Mouse (Mus musculus): ENCODE measurements around the gene Grm2.
A peak's percentile ranks its signal among the peaks of the same experiment; 100 is the strongest.

Gene Grm2

GRCm38 (mm10) chr9:106655884-106656720, at the start of gene Grm2:
Gene Grm2, minus strand, starts transcription at chr9:106656082.
- peak; percentile 89 for DNase-seq (ENCODE audit: extremely low spot score, low spot score)

DNA sequence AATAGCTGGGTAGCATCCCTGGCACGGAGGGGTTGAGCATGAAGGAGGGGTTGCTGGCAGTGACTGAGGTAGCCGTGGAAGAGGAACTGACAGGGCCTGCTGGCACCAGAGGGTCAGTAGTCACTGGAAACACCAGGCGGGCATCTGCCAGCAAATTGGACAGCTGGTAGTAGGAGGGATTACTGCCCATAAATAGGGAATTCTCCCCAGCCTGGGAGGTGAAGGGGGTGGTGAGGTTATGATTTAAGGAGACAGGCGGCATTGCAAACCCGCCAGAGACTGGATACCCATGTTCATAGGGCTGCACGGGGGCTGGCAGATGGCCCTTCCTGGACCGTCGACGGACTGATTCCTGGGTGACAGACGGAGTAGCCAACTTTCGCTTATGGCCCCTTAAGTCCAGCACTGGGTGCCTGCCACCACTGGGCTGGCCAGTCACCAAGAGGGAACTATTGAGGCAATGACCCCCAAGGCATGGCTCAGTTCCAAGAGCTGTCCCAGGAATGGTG, 37.1 kb upstream of the Grm2 start:
- no peak for DNase-seq (ENCODE audit: extremely low spot score, low spot score)

DNA sequence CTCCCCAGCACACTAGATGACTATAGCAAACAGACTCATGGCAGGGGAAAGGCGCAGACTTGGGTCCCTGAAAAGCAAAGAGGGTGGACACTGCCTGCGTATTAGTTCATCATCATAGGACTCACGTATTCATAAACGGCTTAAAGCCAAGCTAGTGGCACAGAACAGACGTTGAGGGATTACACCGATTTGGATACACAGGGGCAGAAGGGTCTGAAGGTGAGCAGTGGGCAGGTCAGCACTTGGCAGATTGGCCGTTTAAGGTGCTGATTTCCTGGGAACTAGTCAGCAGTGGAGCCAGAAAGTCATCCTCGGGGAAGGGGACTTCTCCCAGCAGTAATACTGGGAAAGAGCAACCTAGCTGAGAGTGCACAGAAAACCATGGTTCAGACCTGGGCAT, 33.0 kb upstream of the Grm2 start:
- no peak for DNase-seq (ENCODE audit: extremely low spot score, low spot score)

DNA sequence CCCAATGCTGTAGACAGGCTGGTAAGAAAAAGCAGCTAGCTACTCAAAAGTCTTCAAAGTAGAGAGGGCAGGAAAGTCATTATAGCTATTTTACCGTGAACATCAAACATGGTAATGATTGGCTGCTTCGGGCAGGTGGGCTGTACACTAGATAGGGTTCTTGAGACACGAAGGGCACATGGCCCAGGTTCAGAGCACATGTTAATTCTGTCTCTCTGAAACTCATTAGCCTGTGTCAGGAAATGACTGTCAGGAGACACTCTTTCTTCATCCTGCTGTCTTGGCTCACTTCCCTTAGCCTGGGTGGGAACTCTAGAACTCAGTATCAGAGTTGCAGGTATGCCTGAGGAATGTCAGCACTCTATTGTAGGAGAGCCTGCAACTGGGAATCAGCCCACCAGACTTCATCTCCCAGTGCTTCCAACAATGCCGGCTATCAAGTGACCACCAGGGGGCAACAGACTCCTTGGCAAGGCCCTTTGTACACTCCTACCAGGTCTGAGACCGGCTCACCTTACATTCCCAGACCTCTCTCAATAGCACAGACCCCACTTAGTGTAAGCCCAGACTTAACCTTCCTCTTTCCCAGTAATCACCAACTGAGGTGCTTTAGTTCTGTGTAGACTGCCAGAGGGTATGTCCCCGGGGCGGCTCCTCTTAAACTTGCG, 31.2 kb upstream of the Grm2 start:
- peak; percentile 80 for DNase-seq (ENCODE audit: extremely low spot score, low spot score)

DNA sequence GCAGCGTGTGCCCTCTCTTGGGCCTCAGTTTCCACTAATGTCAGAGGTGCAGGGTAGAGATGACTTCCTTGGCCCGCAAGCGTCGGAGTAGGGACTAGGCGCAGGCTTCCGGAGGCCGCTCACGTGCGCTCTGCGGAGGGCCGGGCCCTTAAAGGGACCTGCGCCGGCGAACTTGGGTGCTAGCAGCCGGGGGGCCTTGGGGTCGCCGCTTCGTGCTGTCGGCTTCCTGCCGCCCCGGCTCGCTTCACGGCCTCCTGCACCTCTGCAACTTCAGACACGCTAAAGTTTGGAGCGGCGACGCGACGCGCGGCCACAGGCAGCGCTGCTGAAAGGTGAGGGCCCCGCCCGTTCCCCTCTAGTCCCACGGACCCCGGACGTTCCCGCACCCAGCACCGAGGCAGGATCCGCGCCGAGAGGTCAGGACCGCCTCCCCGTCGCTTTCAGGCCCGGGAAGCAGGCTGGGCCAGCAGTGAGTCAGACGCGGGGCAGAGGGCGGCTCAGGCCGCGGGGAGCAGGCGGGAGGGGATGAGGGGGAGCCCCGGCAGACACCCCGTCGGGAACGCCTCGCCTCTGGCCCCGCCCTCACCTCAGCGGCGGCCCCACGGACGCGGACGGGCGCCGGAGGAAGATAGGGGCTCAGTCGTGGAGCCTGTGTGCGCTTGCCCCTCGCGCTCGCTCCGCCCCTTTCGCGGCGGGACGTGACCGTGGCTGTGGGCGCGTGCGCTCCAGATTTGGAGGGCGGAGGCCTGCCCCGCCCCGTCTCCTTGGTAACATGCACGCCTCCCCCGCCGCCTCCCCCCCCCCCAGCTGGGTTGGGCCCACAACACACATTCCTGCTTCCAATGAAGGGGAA, 29.6 kb upstream of the Grm2 start, which contains the start of gene Tex264:
TSS of gene Tex264 (minus strand) at position 679 of the 853 bp plus-strand sequence.
- peak; percentile 77 for DNase-seq (ENCODE audit: extremely low spot score, low spot score)

DNA sequence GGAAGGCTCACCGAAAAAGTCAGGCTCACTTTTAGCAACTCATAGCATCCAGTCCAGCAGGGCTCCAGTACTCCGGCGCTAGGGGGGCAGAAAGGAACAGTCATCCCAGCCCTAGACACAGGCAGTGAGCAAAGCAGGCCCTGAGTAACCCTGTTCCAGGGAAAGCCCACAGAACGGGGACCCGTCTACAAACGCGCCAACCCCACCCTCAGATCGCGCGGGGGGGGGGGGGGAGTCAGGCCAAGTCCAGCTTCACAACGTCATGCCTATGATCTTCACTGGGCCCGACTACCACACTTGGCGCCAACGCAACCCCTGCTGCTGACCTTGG, 29.0 kb upstream of the Grm2 start:
- DNase-seq (ENCODE audit: extremely low spot score, low spot score): no peak

DNA sequence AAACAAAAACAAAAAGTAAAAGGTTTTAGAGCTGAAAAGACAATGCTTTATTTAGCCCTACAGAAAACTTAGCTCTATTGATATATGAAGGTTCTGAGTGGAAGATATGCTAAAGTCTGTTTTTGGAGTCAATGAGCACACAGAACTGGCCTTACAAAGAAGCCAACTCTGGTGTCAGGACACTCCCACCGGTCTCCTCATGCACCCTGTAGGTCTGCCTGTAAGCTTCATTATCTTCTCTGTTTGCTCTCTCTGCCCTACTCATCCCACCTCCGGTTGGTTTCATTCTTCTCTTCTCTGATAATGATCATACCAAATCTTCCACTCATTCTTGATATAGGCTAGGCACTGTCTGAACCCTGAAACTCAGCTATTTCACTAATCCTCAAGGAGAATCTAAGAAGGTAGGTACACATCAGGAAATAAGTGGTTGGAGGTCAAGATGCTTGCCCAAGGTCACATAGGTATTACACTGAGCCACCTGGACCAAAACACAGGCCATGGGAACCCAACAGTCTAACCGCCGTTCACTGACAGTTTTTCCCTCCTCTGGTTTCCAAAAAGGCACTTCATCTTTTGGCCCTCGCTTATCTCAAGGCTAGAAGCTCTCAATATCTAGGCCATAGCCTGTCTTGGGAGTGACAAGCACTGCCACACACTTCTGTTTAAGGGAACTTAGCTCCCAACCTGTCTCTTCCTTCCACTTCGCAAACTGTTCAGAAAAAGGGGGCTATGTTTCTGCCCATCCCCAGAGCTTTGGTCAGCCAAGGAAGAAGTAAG, 28.4 kb upstream of the Grm2 start:
- DNase-seq (ENCODE audit: extremely low spot score, low spot score): no peak

GRCm38 (mm10) chr9:106681026-106681425, 25.1 kb upstream of the Grm2 start:
- no peak for DNase-seq (ENCODE audit: extremely low spot score, low spot score)

- no peak for DNase-seq (ENCODE audit: extremely low spot score, low spot score)
These were observed 22.4 kb upstream of the Grm2 start for GRCm38 (mm10) chr9:106678242-106678641.

DNA sequence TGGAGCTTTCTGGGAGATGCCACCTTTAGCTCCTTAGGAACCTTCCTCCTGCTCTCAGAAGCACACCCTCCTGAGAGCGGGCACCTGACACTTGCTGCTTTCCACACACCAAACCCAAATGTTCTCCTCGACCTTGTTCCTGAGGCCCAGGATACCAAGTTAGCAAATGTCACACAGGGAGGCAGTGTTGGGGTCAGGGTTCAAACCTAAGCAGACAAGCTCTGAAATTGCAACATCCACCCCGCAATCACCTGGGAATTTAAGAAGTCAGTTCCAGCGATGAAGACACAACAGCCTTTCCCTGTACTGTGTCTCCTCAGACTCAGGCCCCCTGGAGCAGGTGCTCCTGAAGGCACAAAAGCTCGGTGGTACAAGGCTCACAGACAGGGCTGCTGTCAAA, 21.8 kb upstream of the Grm2 start:
- no peak for DNase-seq (ENCODE audit: extremely low spot score, low spot score)

DNA sequence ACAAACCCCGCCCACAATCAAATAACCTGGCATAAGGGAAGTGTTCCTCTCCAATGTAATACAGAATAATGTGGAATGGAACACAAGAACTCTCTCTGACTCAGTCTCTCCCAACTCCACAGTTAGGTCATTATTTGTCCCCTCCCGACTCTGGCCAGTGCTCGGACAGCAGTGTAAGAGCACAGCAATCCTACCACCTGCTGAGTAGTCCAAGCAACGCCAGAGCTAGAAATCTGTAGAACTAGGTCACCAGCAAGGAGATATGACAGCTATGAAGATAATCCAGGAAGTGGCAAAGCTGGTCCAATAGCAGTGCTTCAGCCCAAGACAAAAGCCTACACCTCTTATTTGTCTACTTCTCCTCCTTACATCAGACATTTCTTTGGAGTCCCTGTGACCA, 20.7 kb upstream of the Grm2 start:
- no peak for DNase-seq (ENCODE audit: extremely low spot score, low spot score)

DNA sequence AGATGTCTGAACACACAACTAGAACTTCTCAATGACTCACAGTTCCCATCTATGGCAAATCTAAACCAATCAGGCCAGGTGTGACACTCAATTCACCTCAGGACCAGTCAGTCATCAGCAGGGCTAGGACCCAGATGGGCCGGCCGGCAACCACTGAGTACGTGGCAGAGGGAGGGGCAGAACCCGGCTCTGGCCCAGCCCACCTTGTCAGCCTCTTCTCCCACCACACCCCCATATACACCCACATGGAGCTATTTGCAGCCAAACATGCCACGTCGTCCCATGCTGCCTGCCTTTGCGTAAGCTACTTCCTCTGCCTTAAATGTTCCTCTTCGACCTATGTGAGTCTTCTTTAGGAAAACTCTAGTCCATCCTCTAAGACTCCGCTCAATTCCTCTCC, 20.1 kb upstream of the Grm2 start:
- no peak for DNase-seq (ENCODE audit: extremely low spot score, low spot score)

GRCm38 (mm10) chr9:106675480-106675879, 19.6 kb upstream of the Grm2 start:
- peak; percentile 82 for DNase-seq (ENCODE audit: extremely low spot score, low spot score)

DNA sequence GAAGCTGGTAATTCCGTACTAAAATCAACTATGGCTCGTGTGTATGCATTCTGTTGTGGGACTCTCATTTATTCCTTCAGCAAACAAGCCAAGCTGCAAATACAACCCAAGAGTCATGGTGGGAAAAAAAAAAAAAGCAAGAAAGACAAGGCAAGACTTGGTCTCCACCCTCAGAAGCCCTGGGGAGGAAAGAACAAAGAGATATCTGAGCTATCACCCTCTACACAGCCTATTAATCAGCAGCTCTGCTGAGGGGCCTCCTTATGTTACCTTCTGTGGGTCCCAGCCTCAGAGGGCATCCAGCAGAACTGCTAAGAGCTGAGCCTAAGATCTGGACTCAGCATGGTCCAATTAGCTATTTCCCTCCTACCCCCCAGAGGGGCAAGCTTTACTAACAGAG, 18.0 kb upstream of the Grm2 start:
- no peak for DNase-seq (ENCODE audit: extremely low spot score, low spot score)

- no peak for DNase-seq (ENCODE audit: extremely low spot score, low spot score)
These were observed 9.0 kb upstream of the Grm2 start for GRCm38 (mm10) chr9:106664856-106665255.

DNA sequence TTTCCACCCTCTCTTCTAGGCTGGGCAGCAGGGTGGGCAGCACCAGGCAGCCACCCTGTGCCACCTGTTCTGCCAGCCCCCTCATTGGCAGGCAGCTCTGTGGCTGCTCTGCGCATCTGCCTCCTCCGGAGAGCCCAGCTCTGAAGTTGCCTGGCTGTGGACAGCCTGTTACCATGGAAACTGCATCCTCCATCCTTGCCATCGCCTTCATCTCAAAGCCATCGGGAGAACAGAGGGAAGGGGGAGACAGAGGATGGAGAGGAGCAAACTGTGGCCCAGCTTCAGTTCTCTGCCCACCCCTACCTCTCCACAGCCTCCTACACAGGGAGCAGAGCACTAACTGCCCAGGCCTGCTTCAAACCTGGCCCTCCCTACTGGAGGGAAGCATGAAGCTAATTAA, 8.6 kb upstream of the Grm2 start:
- DNase-seq (ENCODE audit: extremely low spot score, low spot score): no peak

DNA sequence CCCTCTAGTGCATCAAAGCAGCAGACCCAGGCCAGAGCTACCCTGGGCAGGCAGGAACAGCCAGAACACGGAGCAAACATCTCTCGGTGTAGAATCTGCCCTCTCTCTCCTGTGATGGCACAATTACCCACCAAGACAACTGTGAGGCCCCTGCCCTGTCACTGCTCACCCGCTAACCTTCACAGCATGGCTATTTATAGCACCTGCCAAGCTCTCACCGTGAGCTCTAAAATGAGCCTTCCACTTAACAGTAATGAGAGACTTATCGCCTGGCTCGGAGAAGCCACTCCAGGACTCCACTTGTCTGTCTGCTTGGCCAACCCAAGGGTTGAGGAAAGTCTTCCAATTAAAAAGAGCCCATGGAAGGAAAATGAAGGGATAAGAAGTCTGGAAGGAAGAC, 7.3 kb upstream of the Grm2 start:
- no peak for DNase-seq (ENCODE audit: extremely low spot score, low spot score)

- DNase-seq (ENCODE audit: extremely low spot score, low spot score): no peak
These were observed 4.1 kb upstream of the Grm2 start for GRCm38 (mm10) chr9:106659935-106660334.

DNA sequence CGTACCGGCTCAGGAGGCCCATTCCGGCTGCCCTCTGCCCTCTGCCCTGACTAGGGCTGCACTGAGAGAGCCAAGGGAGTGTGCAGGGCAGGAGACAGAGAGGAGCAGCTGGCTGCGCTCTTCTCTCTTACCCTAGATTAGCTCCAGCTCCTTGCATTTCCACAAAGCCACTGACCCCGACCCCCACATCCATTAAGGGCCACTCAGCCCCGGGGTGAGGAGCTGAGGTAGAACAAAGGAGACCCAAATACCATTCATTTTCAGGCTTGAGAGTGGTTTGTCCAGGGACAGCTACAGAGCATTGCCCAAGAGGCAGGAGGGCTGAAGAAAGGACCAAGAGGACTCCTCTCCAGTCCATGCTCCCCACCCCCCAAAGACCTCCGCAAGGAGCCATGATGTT, 3.6 kb upstream of the Grm2 start:
- DNase-seq (ENCODE audit: extremely low spot score, low spot score): peak; percentile 38

DNA sequence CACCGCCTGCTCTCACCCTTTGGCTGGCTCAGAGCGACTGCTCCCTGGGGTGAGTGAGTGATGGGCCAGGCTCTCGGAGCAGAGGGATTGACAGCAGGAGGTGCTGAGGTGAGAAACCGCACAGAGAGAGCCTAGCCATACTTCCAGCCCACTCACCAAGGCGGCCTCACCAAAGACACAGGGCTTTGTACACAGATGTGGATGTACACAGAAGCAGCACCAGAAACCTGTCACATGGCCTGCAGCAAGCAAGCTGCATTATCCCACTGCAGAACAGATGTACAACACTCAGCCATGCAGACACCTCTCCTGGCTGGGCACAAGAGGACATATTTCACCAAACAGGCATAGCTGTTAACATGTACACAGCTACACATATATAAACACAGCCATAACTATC, 1.7 kb upstream of the Grm2 start:
- DNase-seq (ENCODE audit: extremely low spot score, low spot score): no peak

- no peak for DNase-seq (ENCODE audit: extremely low spot score, low spot score)
These were observed 938 bp upstream of the Grm2 start for GRCm38 (mm10) chr9:106656820-106657219.
